Mouse (Mus musculus): ENCODE results near the gene Sdhaf2.

GRCm38 (mm10) chr19:10479541-10479940 lies 46.4 kb downstream of the Sdhaf2 start:
- TF ChIP-seq CTCF (IDR thresholded peaks at IDR 0.05; ENCODE audit: low read depth, low read length) = no peak
- TF ChIP-seq POLR2A (IDR thresholded peaks at IDR 0.05; ENCODE audit: extremely low read depth, insufficient read depth, low read length) = no peak

Measured in liver, adult 2 months (tissue).